Mouse (Mus musculus): ENCODE results near the gene Klhdc1.

Klhdc1 gene

GRCm38 (mm10) chr12:69240876-69241275 is at the start of gene Klhdc1:
Gene Klhdc1, plus strand, starts transcription at chr12:69241176.
- no peak for DNase-seq

GRCm38 (mm10) chr12:69191396-69191795 is 49.6 kb upstream of the Klhdc1 start:
- no peak for DNase-seq

GRCm38 (mm10) chr12:69192637-69193036 is 48.3 kb upstream of the Klhdc1 start:
- DNase-seq = no peak

GRCm38 (mm10) chr12:69196444-69197377 is 44.3 kb upstream of the Klhdc1 start, which contains the start of gene Gm49383:
Gene Gm49383, minus strand, starts transcription at chr12:69197104.
- peak; percentile 61 for DNase-seq

GRCm38 (mm10) chr12:69197378-69198163 is 43.4 kb upstream of the Klhdc1 start:
- peak; percentile 54 for DNase-seq

- peak; percentile 52 for DNase-seq
Observed at GRCm38 (mm10) chr12:69198164-69198535, 42.8 kb upstream of the Klhdc1 start, which contains the start of gene Dnaaf2. Gene Dnaaf2, minus strand, starts transcription at chr12:69198429.

- no peak for DNase-seq
Observed at GRCm38 (mm10) chr12:69198985-69199384, 42.0 kb upstream of the Klhdc1 start.

- DNase-seq = no peak
Observed at GRCm38 (mm10) chr12:69204052-69204833, 36.7 kb upstream of the Klhdc1 start, which contains the start of gene Gm49384. Gene Gm49384, minus strand, starts transcription at chr12:69204267.

- DNase-seq = no peak
Observed at GRCm38 (mm10) chr12:69207396-69207795, 33.6 kb upstream of the Klhdc1 start.

GRCm38 (mm10) chr12:69207926-69208325 is 33.0 kb upstream of the Klhdc1 start:
- DNase-seq = no peak

GRCm38 (mm10) chr12:69208520-69208919 is 32.5 kb upstream of the Klhdc1 start:
- no peak for DNase-seq

- no peak for DNase-seq
Observed at GRCm38 (mm10) chr12:69210056-69210979, 30.7 kb upstream of the Klhdc1 start.

- DNase-seq = no peak
Observed at GRCm38 (mm10) chr12:69211057-69211456, 29.9 kb upstream of the Klhdc1 start.

GRCm38 (mm10) chr12:69213186-69213777 is 27.7 kb upstream of the Klhdc1 start:
- DNase-seq = no peak

- DNase-seq = no peak
Observed at GRCm38 (mm10) chr12:69214393-69214792, 26.6 kb upstream of the Klhdc1 start.

GRCm38 (mm10) chr12:69215000-69215785 is 25.8 kb upstream of the Klhdc1 start:
- no peak for DNase-seq

- DNase-seq = no peak
Observed at GRCm38 (mm10) chr12:69216587-69216986, 24.4 kb upstream of the Klhdc1 start.

- DNase-seq = no peak
Observed at GRCm38 (mm10) chr12:69220613-69221277, 20.2 kb upstream of the Klhdc1 start.

GRCm38 (mm10) chr12:69227776-69228466 is 13.1 kb upstream of the Klhdc1 start, which contains the start of gene Pole2:
Gene Pole2, minus strand, starts transcription at chr12:69228195.
- DNase-seq = peak; percentile 78

All from cerebellum, adult 11 months (tissue).